Mouse (Mus musculus) olfactory bulb, adult 2 months (tissue): ENCODE measurements around the gene Prkag2. TPM values are rescaled to one million over a fixed set of nuclear protein-coding genes. Genes with fewer than 3 reads are reported as not detected.

Experiments used
- H3K27ac ChIP-seq: fragments of 200-500 bp; 2 replicates; pipeline ENCODE4 v1.5.1; 2012; ENCODE audit warnings: low read depth, low read length; ENCODE audit not compliant: insufficient read depth
- H3K4me1 ChIP-seq: fragments of 200-500 bp; 2 replicates; pipeline ENCODE4 v1.6.1; 2012; ENCODE audit warnings: low read length; ENCODE audit not compliant: control insufficient read depth, insufficient read depth
- H3K4me3 ChIP-seq: fragments of 200-500 bp; 2 replicates; pipeline ENCODE4 v1.5.1; 2012; ENCODE audit warnings: mild to moderate bottlenecking, low read depth, low read length, moderate library complexity; ENCODE audit not compliant: insufficient read depth
- CTCF ChIP-seq: fragments of 200-500 bp; IDR thresholded peaks from 2 replicates; pipeline ENCODE4 v1.5.1; 2012; ENCODE audit warnings: low read depth, mild to moderate bottlenecking, low read length, moderate library complexity; ENCODE audit not compliant: insufficient read depth
- POLR2A ChIP-seq: fragments of 200-500 bp; IDR thresholded peaks from 2 replicates; pipeline ENCODE4 v1.6.1; 2012; ENCODE audit warnings: mild to moderate bottlenecking, low read depth, low read length, moderate library complexity; ENCODE audit not compliant: insufficient read depth
- WGBS: fragments of 180-500 bp; shearing (Covaris S2); methylation state at CpG from one replicate; pipeline ENCODE4 v1.1.7; 2018; 5-methylcytosine and 5-hydroxymethylcytosine counted together
- polyA plus RNA-seq: library from polyadenylated mRNA; stranded (reverse); fragments of >200 nt; gene quantifications from 2 replicates; pipeline ENCODE4 v1.2.4, GENCODE M21; 2012; ENCODE audit warnings: low replicate concordance; ENCODE audit not compliant: missing spikeins, insufficient read depth, insufficient read length

Prkag2 gene
- polyA plus RNA-seq, 1 experiment = not detected

GRCm38 (mm10) chr5:24975100-24975499 lies 125.3 kb downstream of the Prkag2 start:
- TF ChIP-seq POLR2A (no peak), CTCF (no peak)
- H3K4me3 ChIP-seq = no peak overlapping the region
- no peak overlapping the region for H3K27ac ChIP-seq
- 89% methylated on average over 7 of the region's 7 CpGs for WGBS
- H3K4me1 ChIP-seq = 0 out of 2 replicates have a peak, but pooled peaks cover 9% of the 10 kb centered on the region

- no peak overlapping the region for H3K4me3 ChIP-seq
- TF ChIP-seq POLR2A = no peak
- TF ChIP-seq CTCF = no peak
- H3K27ac ChIP-seq = no peak overlapping the region
- 86% methylated on average over 9 of the region's 9 CpGs for WGBS
- H3K4me1 ChIP-seq = 0 out of 2 replicates have a peak, but pooled peaks cover 9% of the 10 kb centered on the region
Observed at GRCm38 (mm10) chr5:24973672-24974225, 126.7 kb downstream of the Prkag2 start.

GRCm38 (mm10) chr5:24973228-24973627 lies 127.2 kb downstream of the Prkag2 start:
- H3K27ac ChIP-seq = no peak overlapping the region
- no peak overlapping the region for H3K4me3 ChIP-seq
- WGBS = 54% methylated on average over 13 of the region's 13 CpGs
- no peak for TF ChIP-seq POLR2A
- no peak for TF ChIP-seq CTCF
- H3K4me1 ChIP-seq = peaks cover 11% of the 10 kb centered on the region; the same call in 1 of the 2 replicates

GRCm38 (mm10) chr5:24970552-24971275 lies 129.7 kb downstream of the Prkag2 start:
- Histone ChIP-seq H3K4me1 (peaks cover 13% of the 10 kb centered on the region; the same call in 1 of the 2 replicates), H3K4me3 (no peak overlapping the region), H3K27ac (no peak overlapping the region)
- 95% methylated on average over 8 of the region's 8 CpGs for WGBS
- TF ChIP-seq POLR2A (no peak), CTCF (no peak)

GRCm38 (mm10) chr5:24969241-24969880 lies 131.1 kb downstream of the Prkag2 start:
- WGBS = 85% methylated on average over 11 of the region's 11 CpGs
- TF ChIP-seq POLR2A (no peak), CTCF (no peak)
- Histone ChIP-seq H3K27ac (no peak overlapping the region), H3K4me1 (peaks cover 13% of the 10 kb centered on the region; the same call in 1 of the 2 replicates), H3K4me3 (no peak overlapping the region)

GRCm38 (mm10) chr5:24968792-24969191 lies 131.7 kb downstream of the Prkag2 start:
- 45% methylated on average over 8 of the region's 8 CpGs for WGBS
- Histone ChIP-seq H3K4me1 (peaks cover 11% of the 10 kb centered on the region; the same call in 1 of the 2 replicates), H3K4me3 (no peak overlapping the region), H3K27ac (no peak overlapping the region)
- TF ChIP-seq POLR2A (no peak), CTCF (no peak)

- H3K4me3 ChIP-seq = no peak overlapping the region
- WGBS = 73% methylated on average over 7 of the region's 7 CpGs
- peaks cover 4% of the 10 kb centered on the region; the same call in 1 of the 2 replicates for H3K4me1 ChIP-seq
- H3K27ac ChIP-seq = no peak overlapping the region
- TF ChIP-seq POLR2A (no peak), CTCF (no peak)
Observed at GRCm38 (mm10) chr5:24967898-24968535, 132.4 kb downstream of the Prkag2 start.

- WGBS = 78% methylated on average over 4 of the region's 4 CpGs
- no peak overlapping the region for H3K4me3 ChIP-seq
- H3K27ac ChIP-seq = no peak overlapping the region
- H3K4me1 ChIP-seq = peaks cover 14% of the 10 kb centered on the region
- TF ChIP-seq POLR2A = no peak
- no peak for TF ChIP-seq CTCF
Observed at GRCm38 (mm10) chr5:24963776-24964175, 136.7 kb downstream of the Prkag2 start.
